Mouse (Mus musculus): ENCODE measurements around the gene Hyls1. TPM values are rescaled to one million over a fixed set of nuclear protein-coding genes. Genes with fewer than 3 reads are reported as not detected.

Hyls1 gene
- total RNA-seq, 1 experiment, result 17.6 TPM

DNA sequence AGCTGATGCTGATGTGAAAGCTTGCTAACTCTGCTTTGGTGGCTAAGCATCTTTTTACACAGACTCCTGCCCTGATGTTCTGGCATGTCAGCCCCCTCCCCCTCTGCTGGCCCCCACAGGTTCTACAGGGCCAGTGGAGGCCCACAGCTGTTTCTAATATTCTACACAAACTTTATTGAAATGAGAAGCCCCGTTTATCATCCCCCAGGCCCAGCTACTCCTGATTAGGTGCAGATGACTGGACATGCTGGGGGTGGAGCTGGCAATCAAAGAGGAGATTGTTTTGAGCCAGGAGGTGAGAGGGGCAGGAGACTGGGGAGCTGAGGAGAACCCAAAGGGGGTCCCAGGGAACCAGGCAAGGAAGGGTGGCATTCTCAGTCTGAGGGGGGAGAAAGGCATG lies 40.4 kb downstream of the Hyls1 start:
- no peak overlapping the region for H3K9ac ChIP-seq (ENCODE audit: insufficient read depth, low read depth, low read length, poor library complexity, severe bottlenecking)
- H3K27ac ChIP-seq (ENCODE audit: insufficient read depth, low read depth, low read length, poor library complexity, severe bottlenecking), result no peak overlapping the region
- in situ Hi-C loops (cut with MboI; ENCODE audit: low sequenced_read_pairs in 2 of 2, unreplicated experiment in 2 of 2), result loop anchor here in 1 of 2 experiments (10.0 kb wide), 1 partner anchor 245 kb away; no protein-coding TSS in a partner anchor
- no peaks in the 10 kb centered on the region for H3K4me1 ChIP-seq (ENCODE audit: control insufficient read depth in 2 of 2, insufficient read depth in 2 of 2, low read length in 2 of 2, poor library complexity in 1 of 2)
- H3K9me3 ChIP-seq (ENCODE audit: control insufficient read depth, insufficient read depth, low read depth, low read length), result no peaks in the 10 kb centered on the region
- DNase-seq (ENCODE audit: low read depth, low spot score), result no peak
- no peak overlapping the region for H3K4me3 ChIP-seq (ENCODE audit: insufficient read depth in 1 of 2, low read depth in 1 of 2, low read length in 2 of 2, poor library complexity in 1 of 2, severe bottlenecking in 1 of 2)
- TF ChIP-seq MAFK (IDR thresholded peaks at IDR 0.05; ENCODE audit: insufficient read depth, low read depth, low read length), result no peak
- TF ChIP-seq ZNF384 (IDR thresholded peaks at IDR 0.05; ENCODE audit: low read depth, low read length), result no peak
- no peaks in the 10 kb centered on the region for H3K36me3 ChIP-seq (ENCODE audit: control insufficient read depth, insufficient read depth, low read length, poor library complexity, severe bottlenecking)

DNA sequence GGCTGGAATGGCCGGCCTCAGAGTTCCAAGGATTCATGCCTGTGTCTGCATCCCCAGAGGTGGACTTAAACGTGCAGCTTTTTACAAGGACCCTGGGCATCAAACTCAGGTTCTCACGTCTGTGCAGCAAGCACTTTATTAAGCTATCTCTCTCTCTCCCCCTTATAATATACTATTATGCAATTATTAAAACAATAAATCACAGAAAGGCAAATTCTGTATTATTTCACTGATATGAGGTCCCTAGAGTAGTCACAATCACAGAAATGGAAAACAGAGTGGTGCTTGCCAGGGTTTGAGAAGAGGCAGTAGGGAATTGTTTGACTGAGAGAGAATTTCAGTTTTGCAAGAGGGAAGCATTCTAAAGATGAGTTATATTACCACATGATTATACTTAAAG lies 41.1 kb downstream of the Hyls1 start:
- Histone ChIP-seq H3K9ac (ENCODE audit: insufficient read depth, low read depth, low read length, poor library complexity, severe bottlenecking) (no peak overlapping the region), H3K36me3 (ENCODE audit: control insufficient read depth, insufficient read depth, low read length, poor library complexity, severe bottlenecking) (no peaks in the 10 kb centered on the region), H3K4me1 (ENCODE audit: control insufficient read depth in 2 of 2, insufficient read depth in 2 of 2, low read length in 2 of 2, poor library complexity in 1 of 2) (no peaks in the 10 kb centered on the region), H3K9me3 (ENCODE audit: control insufficient read depth, insufficient read depth, low read depth, low read length) (no peaks in the 10 kb centered on the region), H3K27ac (ENCODE audit: insufficient read depth, low read depth, low read length, poor library complexity, severe bottlenecking) (no peak overlapping the region), H3K4me3 (ENCODE audit: insufficient read depth in 1 of 2, low read depth in 1 of 2, low read length in 2 of 2, poor library complexity in 1 of 2, severe bottlenecking in 1 of 2) (no peak overlapping the region)
- TF ChIP-seq CHD2 (IDR thresholded peaks at IDR 0.05; ENCODE audit: low read depth, low read length) (no peak), HCFC1 (IDR thresholded peaks at IDR 0.05; ENCODE audit: borderline replicate concordance, insufficient read depth, low read length) (no peak), MAFK (IDR thresholded peaks at IDR 0.05; ENCODE audit: insufficient read depth, low read depth, low read length) (no peak), ZC3H11A (IDR thresholded peaks at IDR 0.05; ENCODE audit: borderline replicate concordance, low read depth, low read length) (no peak), ZNF384 (IDR thresholded peaks at IDR 0.05; ENCODE audit: low read depth, low read length) (no peak)
- no peak for DNase-seq (ENCODE audit: low read depth, low spot score)
- in situ Hi-C loops (cut with MboI; ENCODE audit: low sequenced_read_pairs in 2 of 2, unreplicated experiment in 2 of 2), result no loop called here

DNA sequence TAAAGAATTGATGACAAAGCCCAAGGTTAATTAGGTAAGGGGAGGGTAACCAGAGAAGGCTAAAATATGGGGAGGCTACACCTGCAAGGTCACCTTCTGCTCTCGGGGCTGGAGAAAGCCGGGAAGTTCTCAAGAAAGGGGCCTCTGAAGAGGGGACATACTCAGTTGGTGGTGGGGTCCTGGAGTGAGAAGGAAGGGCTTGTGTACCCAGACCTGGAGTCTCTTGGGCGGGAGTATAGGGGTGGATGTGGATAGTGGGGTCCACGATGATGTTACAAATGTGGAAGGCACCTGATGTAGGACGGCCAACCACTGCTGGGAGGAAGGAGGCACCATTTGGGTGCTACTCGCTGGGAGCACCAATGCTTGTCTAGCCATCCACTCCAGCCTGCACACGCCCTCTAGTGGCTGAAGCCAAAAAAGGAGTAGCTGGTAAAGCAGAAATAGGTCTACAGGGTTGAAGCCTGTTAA lies 46.2 kb downstream of the Hyls1 start:
- H3K4me1 ChIP-seq (ENCODE audit: control insufficient read depth in 2 of 2, insufficient read depth in 2 of 2, low read length in 2 of 2, poor library complexity in 1 of 2), result no peaks in the 10 kb centered on the region
- H3K36me3 ChIP-seq (ENCODE audit: control insufficient read depth, insufficient read depth, low read length, poor library complexity, severe bottlenecking), result no peaks in the 10 kb centered on the region
- peak; percentile 37 for DNase-seq (ENCODE audit: low read depth, low spot score)
- TF ChIP-seq CHD2 (IDR thresholded peaks at IDR 0.05; ENCODE audit: low read depth, low read length) (no peak), HCFC1 (IDR thresholded peaks at IDR 0.05; ENCODE audit: borderline replicate concordance, insufficient read depth, low read length) (no peak), MAFK (IDR thresholded peaks at IDR 0.05; ENCODE audit: insufficient read depth, low read depth, low read length) (no peak), ZNF384 (IDR thresholded peaks at IDR 0.05; ENCODE audit: low read depth, low read length) (no peak), ZC3H11A (IDR thresholded peaks at IDR 0.05; ENCODE audit: borderline replicate concordance, low read depth, low read length) (peak; percentile 51; the same call in 1 of the 2 replicates)
- no peak overlapping the region for H3K4me3 ChIP-seq (ENCODE audit: insufficient read depth in 1 of 2, low read depth in 1 of 2, low read length in 2 of 2, poor library complexity in 1 of 2, severe bottlenecking in 1 of 2)
- H3K27ac ChIP-seq (ENCODE audit: insufficient read depth, low read depth, low read length, poor library complexity, severe bottlenecking), result no peak overlapping the region
- H3K9me3 ChIP-seq (ENCODE audit: control insufficient read depth, insufficient read depth, low read depth, low read length), result no peaks in the 10 kb centered on the region
- in situ Hi-C loops (cut with MboI; ENCODE audit: low sequenced_read_pairs in 2 of 2, unreplicated experiment in 2 of 2), result no loop called here
- no peak overlapping the region for H3K9ac ChIP-seq (ENCODE audit: insufficient read depth, low read depth, low read length, poor library complexity, severe bottlenecking)

DNA sequence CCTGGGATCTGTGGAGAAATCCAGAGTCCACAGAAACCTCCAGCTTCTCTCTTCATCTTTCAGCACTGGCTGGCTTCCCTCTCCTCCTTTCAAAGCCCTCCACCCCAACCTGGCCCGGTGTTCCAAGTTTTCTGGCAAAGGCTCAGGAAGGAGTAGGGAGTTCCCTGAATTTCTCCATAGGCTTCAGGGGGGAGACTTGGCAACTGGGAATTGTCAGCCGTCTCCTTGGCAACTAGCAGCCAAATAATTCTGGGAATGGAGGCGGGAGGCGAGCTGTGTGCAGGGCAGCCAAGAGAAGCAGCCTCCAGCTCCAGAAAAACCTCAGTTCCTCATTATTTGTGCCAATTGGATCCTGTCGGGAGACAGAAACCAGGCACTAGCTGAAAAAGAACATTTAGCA lies 46.7 kb downstream of the Hyls1 start:
- Histone ChIP-seq H3K36me3 (ENCODE audit: control insufficient read depth, insufficient read depth, low read length, poor library complexity, severe bottlenecking) (no peaks in the 10 kb centered on the region), H3K9ac (ENCODE audit: insufficient read depth, low read depth, low read length, poor library complexity, severe bottlenecking) (no peak overlapping the region), H3K4me1 (ENCODE audit: control insufficient read depth in 2 of 2, insufficient read depth in 2 of 2, low read length in 2 of 2, poor library complexity in 1 of 2) (no peaks in the 10 kb centered on the region), H3K9me3 (ENCODE audit: control insufficient read depth, insufficient read depth, low read depth, low read length) (no peaks in the 10 kb centered on the region), H3K27ac (ENCODE audit: insufficient read depth, low read depth, low read length, poor library complexity, severe bottlenecking) (no peak overlapping the region), H3K4me3 (ENCODE audit: insufficient read depth in 1 of 2, low read depth in 1 of 2, low read length in 2 of 2, poor library complexity in 1 of 2, severe bottlenecking in 1 of 2) (no peak overlapping the region)
- TF ChIP-seq ZC3H11A (IDR thresholded peaks at IDR 0.05; ENCODE audit: borderline replicate concordance, low read depth, low read length) (no peak), ZNF384 (IDR thresholded peaks at IDR 0.05; ENCODE audit: low read depth, low read length) (no peak), MAFK (IDR thresholded peaks at IDR 0.05; ENCODE audit: insufficient read depth, low read depth, low read length) (no peak), CHD2 (IDR thresholded peaks at IDR 0.05; ENCODE audit: low read depth, low read length) (no peak), HCFC1 (IDR thresholded peaks at IDR 0.05; ENCODE audit: borderline replicate concordance, insufficient read depth, low read length) (no peak)
- in situ Hi-C loops (cut with MboI; ENCODE audit: low sequenced_read_pairs in 2 of 2, unreplicated experiment in 2 of 2), result no loop called here
- peak; percentile 4 for DNase-seq (ENCODE audit: low read depth, low spot score)
